Mouse (Mus musculus) thymus, adult 2 months (tissue): Measurements from ENCODE around the gene Lyrm4.

Source experiments
- CTCF ChIP-seq: fragments of 200-500 bp; IDR thresholded peaks from 2 replicates; pipeline ENCODE4 v1.5.1; 2012; ENCODE audit warnings: mild to moderate bottlenecking, control low read depth, low read length, moderate library complexity, borderline replicate concordance; ENCODE audit not compliant: control insufficient read depth, poor library complexity, insufficient read depth; ENCODE audit errors: extremely low read depth
- POLR2A ChIP-seq: fragments of 200-500 bp; IDR thresholded peaks from 2 replicates; pipeline ENCODE4 v1.6.1; 2012; ENCODE audit warnings: mild to moderate bottlenecking, low read length, control low read depth, moderate library complexity; ENCODE audit not compliant: control insufficient read depth, poor library complexity, insufficient read depth; ENCODE audit errors: extremely low read depth

- TF ChIP-seq CTCF (no peak), POLR2A (no peak)
These were observed 116.5 kb downstream of the Lyrm4 start for GRCm38 (mm10) chr13:36000798-36001197.
